Mouse (Mus musculus): Measurements from ENCODE around the gene Runx1. TPM values are rescaled to one million over a fixed set of nuclear protein-coding genes. Genes with fewer than 3 reads are reported as not detected.

Gene Runx1
- 0.59 and 0.71 TPM in 2 replicates for polyA plus RNA-seq (2015; fragmentation: Nextera tagmentation; extraction: Ambion mirVana)

DNA sequence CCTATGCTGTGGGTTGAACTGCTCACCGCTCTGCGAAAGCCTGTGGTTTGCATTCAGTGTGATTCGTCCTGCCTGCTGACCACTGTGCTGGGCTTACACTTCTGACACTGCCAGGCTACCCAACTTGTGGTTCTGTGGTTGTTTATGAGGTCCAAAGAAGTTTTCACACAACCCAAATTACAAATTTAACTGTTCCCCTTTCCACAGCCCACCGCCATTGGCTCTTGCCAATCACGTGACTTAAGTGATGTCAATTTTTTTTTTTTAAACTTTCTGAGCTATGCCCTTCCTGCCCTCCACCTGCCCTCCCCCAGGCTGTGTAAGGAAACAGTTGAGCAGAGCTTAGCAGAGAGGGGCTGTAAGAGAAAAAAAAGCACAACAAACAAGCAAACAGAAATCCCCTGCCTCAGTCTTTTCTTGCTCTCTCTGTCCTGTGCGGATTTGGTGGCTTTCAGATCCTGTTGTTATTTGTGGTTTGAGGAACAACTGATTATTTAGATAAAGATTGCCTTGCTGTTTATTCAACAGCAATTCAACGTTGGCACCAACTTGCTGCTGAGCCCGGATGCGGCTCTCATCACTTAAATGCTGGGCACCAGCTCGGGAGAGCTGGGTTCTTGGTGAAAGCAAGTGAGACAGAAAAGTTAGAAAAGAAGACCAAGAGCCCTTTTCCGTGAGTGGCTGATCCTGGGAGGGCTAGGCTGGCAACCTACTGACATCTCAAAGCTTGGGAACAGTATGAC is at the start of gene Runx1:
Gene Runx1, minus strand, starts transcription at position 242 of the 743 bp plus-strand sequence.
- no peaks in the 10 kb centered on the region for H3K9me3 ChIP-seq (replicated peaks; ENCODE audit: control insufficient read depth, low read length, poor library complexity, severe bottlenecking)
- WGBS, result 92% methylated on average over 11 of the region's 11 CpGs
- no peak for ATAC-seq

DNA sequence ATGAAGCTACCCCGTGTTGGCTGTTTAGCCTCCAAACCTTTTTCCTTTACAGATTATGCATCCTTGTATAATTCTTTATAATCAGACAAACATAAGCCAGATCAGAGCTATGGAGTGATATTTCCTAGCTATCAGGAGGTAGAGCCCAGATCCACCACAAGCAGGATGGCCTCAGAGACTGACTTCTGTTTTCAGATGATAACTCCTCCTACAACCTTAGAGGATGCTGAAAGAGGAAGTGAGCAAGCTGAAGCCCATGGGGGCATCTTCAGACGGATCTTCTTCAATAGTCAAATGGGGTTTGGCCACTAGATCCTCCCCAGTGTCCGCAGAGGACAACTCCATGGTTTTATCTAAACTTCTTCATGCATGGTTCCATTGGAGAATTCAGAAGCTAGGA is 48.1 kb upstream of the Runx1 start:
- Histone ChIP-seq H3K9ac (ENCODE audit: low read depth, low read length) (no peak overlapping the region), H3K36me3 (ENCODE audit: control insufficient read depth, insufficient read depth, low read length) (no peaks in the 10 kb centered on the region), H3K4me2 (ENCODE audit: low read length) (no peak overlapping the region), H3K9me3 (replicated peaks; ENCODE audit: control insufficient read depth, low read length, poor library complexity, severe bottlenecking) (no peaks in the 10 kb centered on the region), H3K4me3 (ENCODE audit: low read depth, low read length) (no peak overlapping the region), H3K27ac (ENCODE audit: low read length) (no peak overlapping the region), H3K27me3 (ENCODE audit: control insufficient read depth, insufficient read depth, low read depth, low read length) (no peaks in the 10 kb centered on the region), H3K4me1 (ENCODE audit: control insufficient read depth, insufficient read depth, low read length) (no peaks in the 10 kb centered on the region)
- no peak for ATAC-seq
- WGBS, result 91% methylated on average over 3 of the region's 3 CpGs

More for the DNA sequence above, at the start of gene Runx1:
- Histone ChIP-seq H3K9ac (ENCODE audit: low read depth, low read length) (no peak within 1 kb of the TSS), H3K4me3 (ENCODE audit: low read depth, low read length) (no peak within 1 kb of the TSS), H3K27me3 (ENCODE audit: control insufficient read depth, insufficient read depth, low read depth, low read length) (no peaks in the 10 kb centered on the region), H3K27ac (ENCODE audit: low read length) (no peak within 1 kb of the TSS), H3K4me2 (ENCODE audit: low read length) (no peak within 1 kb of the TSS), H3K4me1 (ENCODE audit: control insufficient read depth, insufficient read depth, low read length) (no peaks in the 10 kb centered on the region), H3K36me3 (ENCODE audit: control insufficient read depth, insufficient read depth, low read length) (no peaks in the 10 kb centered on the region)

DNA sequence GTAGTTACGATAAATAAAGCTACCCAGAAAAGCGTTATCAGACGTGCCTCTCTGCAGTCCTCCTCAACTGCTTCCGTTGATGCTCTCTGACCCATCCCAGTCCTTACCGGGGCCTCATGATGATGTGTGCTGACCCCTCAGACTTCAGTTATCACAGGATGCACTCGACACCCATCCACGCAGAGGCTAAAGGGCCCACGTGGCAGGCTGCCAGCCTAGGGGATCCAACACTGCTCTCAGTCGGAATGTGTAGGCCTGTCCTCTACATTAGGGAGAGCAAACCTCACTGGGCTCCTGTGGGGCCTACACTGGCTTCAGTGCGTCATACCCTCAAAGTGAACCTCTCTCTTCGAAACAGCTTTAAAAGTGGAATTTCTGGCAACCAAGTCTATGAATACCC is 45.8 kb upstream of the Runx1 start:
- H3K4me2 ChIP-seq (ENCODE audit: low read length), result no peak overlapping the region
- no peaks in the 10 kb centered on the region for H3K36me3 ChIP-seq (ENCODE audit: control insufficient read depth, insufficient read depth, low read length)
- WGBS, result 92% methylated on average over 11 of the region's 11 CpGs

DNA sequence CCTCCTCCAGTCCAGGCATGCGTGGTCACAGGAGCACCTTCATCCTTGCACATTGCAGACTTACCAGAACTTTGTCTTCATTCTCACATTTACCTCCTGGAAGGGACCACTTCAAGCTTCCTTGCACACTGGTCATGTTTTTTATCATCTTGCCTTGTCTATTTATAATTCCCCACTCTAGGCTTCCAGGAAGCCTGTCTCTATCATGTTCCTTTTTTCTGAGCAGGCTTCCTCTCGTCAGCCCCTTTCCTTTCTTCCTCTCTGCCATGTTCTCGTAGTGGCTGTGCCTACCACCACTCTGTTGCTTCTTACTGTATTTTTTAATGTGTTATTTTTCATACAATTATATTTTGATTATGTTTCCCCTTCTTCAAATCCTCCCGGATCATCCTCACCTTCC is 42.6 kb upstream of the Runx1 start:
- Histone ChIP-seq H3K9me3 (replicated peaks; ENCODE audit: control insufficient read depth, low read length, poor library complexity, severe bottlenecking) (no peaks in the 10 kb centered on the region), H3K27me3 (ENCODE audit: control insufficient read depth, insufficient read depth, low read depth, low read length) (no peaks in the 10 kb centered on the region), H3K36me3 (ENCODE audit: control insufficient read depth, insufficient read depth, low read length) (no peaks in the 10 kb centered on the region), H3K4me2 (ENCODE audit: low read length) (no peak overlapping the region), H3K27ac (ENCODE audit: low read length) (no peak overlapping the region), H3K4me3 (ENCODE audit: low read depth, low read length) (no peak overlapping the region), H3K9ac (ENCODE audit: low read depth, low read length) (no peak overlapping the region), H3K4me1 (ENCODE audit: control insufficient read depth, insufficient read depth, low read length) (no peaks in the 10 kb centered on the region)
- no peak for ATAC-seq
- WGBS, result 92% methylated on average over 4 of the region's 4 CpGs

More for the DNA sequence above, 45.8 kb upstream of the Runx1 start:
- no peak overlapping the region for H3K9ac ChIP-seq (ENCODE audit: low read depth, low read length)
- no peak for ATAC-seq
- H3K27ac ChIP-seq (ENCODE audit: low read length), result no peak overlapping the region
- no peak overlapping the region for H3K4me3 ChIP-seq (ENCODE audit: low read depth, low read length)
- no peaks in the 10 kb centered on the region for H3K4me1 ChIP-seq (ENCODE audit: control insufficient read depth, insufficient read depth, low read length)
- no peaks in the 10 kb centered on the region for H3K27me3 ChIP-seq (ENCODE audit: control insufficient read depth, insufficient read depth, low read depth, low read length)
- no peaks in the 10 kb centered on the region for H3K9me3 ChIP-seq (replicated peaks; ENCODE audit: control insufficient read depth, low read length, poor library complexity, severe bottlenecking)

DNA sequence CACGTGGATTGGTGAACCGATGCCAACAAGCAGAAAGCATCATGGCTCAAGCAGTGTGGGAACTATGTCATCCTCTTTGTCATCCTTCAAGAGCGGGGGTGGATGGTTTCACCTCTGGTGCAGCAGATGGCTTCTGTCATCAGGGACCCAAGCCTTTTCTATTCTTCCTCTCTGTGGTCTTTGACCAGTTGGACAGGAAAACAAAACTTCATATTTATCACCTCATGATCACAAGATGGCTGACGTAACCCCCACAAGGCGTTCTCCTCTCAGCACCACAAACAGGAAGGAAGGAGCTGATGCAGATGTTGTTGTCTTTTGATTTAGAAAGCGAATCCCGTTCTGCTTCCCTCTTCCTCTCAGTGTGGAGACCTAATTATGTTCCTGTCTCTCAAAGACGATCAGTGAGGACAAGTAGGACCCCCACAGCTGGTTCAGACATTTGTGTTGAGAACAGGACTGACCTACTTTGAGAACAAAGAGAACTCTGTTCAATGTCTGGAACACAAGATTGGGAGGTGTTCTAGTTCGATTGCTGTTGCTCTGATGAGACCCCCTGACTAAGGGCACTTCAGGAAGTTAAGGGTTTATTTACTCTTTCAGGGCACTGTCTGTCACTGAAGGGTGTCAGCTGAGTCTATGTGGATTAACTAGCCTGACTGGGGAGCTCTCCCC is 41.4 kb upstream of the Runx1 start:
- Histone ChIP-seq H3K9ac (ENCODE audit: low read depth, low read length) (no peak overlapping the region), H3K36me3 (ENCODE audit: control insufficient read depth, insufficient read depth, low read length) (no peaks in the 10 kb centered on the region), H3K27me3 (ENCODE audit: control insufficient read depth, insufficient read depth, low read depth, low read length) (no peaks in the 10 kb centered on the region), H3K4me3 (ENCODE audit: low read depth, low read length) (no peak overlapping the region), H3K27ac (ENCODE audit: low read length) (no peak overlapping the region), H3K9me3 (replicated peaks; ENCODE audit: control insufficient read depth, low read length, poor library complexity, severe bottlenecking) (no peaks in the 10 kb centered on the region), H3K4me1 (ENCODE audit: control insufficient read depth, insufficient read depth, low read length) (no peaks in the 10 kb centered on the region), H3K4me2 (ENCODE audit: low read length) (no peak overlapping the region)
- ATAC-seq, result no peak
- 79% methylated on average over 9 of the region's 9 CpGs for WGBS

DNA sequence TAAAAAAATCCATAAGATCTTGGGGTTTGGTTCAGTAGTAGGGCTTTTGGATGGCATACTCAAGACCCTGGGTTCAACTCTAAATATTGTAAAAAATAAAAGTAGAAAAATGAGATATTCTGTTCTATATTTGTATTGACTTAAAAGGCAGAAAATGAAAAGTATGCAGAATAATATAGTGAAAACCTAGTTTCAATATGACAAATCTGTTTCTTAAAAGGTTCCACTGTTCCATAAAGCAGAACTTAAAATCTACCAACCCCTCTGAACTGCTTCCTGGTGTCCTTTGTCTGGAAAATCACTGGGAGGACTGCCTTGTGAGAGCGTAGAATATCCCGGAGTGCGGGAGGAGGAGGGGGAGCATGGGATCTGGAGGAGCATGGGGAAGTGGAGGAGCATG is 39.4 kb upstream of the Runx1 start:
- no peak for ATAC-seq
- H3K4me2 ChIP-seq (ENCODE audit: low read length), result no peak overlapping the region
- no peaks in the 10 kb centered on the region for H3K27me3 ChIP-seq (ENCODE audit: control insufficient read depth, insufficient read depth, low read depth, low read length)
- no peak overlapping the region for H3K9ac ChIP-seq (ENCODE audit: low read depth, low read length)
- H3K4me3 ChIP-seq (ENCODE audit: low read depth, low read length), result no peak overlapping the region
- H3K4me1 ChIP-seq (ENCODE audit: control insufficient read depth, insufficient read depth, low read length), result no peaks in the 10 kb centered on the region
- H3K36me3 ChIP-seq (ENCODE audit: control insufficient read depth, insufficient read depth, low read length), result no peaks in the 10 kb centered on the region
- 93% methylated on average over 3 of the region's 3 CpGs for WGBS
- H3K27ac ChIP-seq (ENCODE audit: low read length), result no peak overlapping the region
- H3K9me3 ChIP-seq (replicated peaks; ENCODE audit: control insufficient read depth, low read length, poor library complexity, severe bottlenecking), result no peaks in the 10 kb centered on the region

DNA sequence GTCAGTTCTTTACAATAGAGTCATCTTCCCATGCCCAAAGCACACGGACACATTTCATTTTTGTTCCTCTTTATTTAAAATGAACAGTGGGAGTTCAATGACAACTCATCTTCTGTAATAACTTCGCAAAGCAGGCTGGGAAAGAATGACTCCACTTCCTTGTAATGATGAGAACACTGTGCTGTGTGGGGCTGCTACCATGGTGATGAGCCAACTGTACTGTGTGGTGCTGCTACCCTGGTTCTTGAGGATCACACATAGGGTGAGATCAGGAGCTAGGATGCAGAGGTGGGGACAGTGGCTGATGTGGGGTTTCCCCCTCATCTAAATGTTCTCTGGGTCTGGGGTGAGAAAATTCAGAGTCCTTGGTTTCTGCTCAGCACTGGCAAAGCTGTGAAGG is 38.2 kb upstream of the Runx1 start:
- H3K9me3 ChIP-seq (replicated peaks; ENCODE audit: control insufficient read depth, low read length, poor library complexity, severe bottlenecking), result no peaks in the 10 kb centered on the region
- no peaks in the 10 kb centered on the region for H3K27me3 ChIP-seq (ENCODE audit: control insufficient read depth, insufficient read depth, low read depth, low read length)
- no peak overlapping the region for H3K9ac ChIP-seq (ENCODE audit: low read depth, low read length)
- H3K4me2 ChIP-seq (ENCODE audit: low read length), result no peak overlapping the region
- no peak overlapping the region for H3K27ac ChIP-seq (ENCODE audit: low read length)
- no peak overlapping the region for H3K4me3 ChIP-seq (ENCODE audit: low read depth, low read length)
- 75% methylated on average over 2 of the region's 2 CpGs for WGBS
- H3K36me3 ChIP-seq (ENCODE audit: control insufficient read depth, insufficient read depth, low read length), result no peaks in the 10 kb centered on the region
- ATAC-seq, result no peak
- H3K4me1 ChIP-seq (ENCODE audit: control insufficient read depth, insufficient read depth, low read length), result no peaks in the 10 kb centered on the region

DNA sequence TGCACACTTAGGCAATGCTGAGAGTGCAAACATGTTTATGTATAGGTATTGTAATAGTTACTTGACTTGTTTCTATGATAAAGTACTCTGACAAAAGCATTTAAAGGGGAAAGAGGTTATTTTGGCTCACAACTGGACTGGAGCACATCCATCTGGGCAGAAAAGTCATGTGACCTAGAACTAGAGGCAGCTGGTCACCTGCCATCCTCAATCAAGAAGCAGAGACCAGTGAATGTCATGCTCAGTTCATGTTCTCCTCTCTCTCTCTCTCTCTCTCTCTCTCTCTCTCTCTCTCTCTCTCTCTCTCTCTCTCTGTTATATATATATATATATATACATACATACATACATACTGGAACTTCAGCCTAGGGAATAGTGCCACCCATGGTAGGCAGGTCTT is 37.2 kb upstream of the Runx1 start:
- H3K4me2 ChIP-seq (ENCODE audit: low read length), result no peak overlapping the region
- no peak overlapping the region for H3K27ac ChIP-seq (ENCODE audit: low read length)
- no peaks in the 10 kb centered on the region; the same call in 1 of the 2 replicates for H3K4me1 ChIP-seq (ENCODE audit: control insufficient read depth, insufficient read depth, low read length)
- no peak overlapping the region for H3K4me3 ChIP-seq (ENCODE audit: low read depth, low read length)
- no peak for ATAC-seq
- no peaks in the 10 kb centered on the region for H3K9me3 ChIP-seq (replicated peaks; ENCODE audit: control insufficient read depth, low read length, poor library complexity, severe bottlenecking)
- no peaks in the 10 kb centered on the region for H3K27me3 ChIP-seq (ENCODE audit: control insufficient read depth, insufficient read depth, low read depth, low read length)
- H3K36me3 ChIP-seq (ENCODE audit: control insufficient read depth, insufficient read depth, low read length), result no peaks in the 10 kb centered on the region
- H3K9ac ChIP-seq (ENCODE audit: low read depth, low read length), result no peak overlapping the region

DNA sequence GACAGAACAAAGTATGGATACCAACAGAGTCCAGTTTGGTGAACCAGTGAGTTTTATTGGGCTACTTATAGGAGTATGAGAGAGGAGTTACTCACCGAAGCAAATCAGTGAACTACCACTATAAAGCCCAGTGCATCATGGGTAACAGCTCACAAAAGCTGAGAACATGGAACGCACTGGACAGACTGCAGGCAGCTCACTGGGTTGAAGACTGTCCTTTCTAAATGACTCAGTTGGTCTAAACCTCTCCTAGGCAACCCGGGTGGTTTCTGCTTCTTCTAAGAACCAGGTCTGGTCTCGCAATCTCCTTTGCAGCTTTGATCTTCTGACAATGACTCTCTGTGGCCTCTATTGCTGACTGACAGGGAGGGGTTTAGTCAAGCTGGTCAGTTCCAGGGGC is 36.5 kb upstream of the Runx1 start:
- ATAC-seq, result no peak
- H3K4me3 ChIP-seq (ENCODE audit: low read depth, low read length), result no peak overlapping the region
- H3K36me3 ChIP-seq (ENCODE audit: control insufficient read depth, insufficient read depth, low read length), result no peaks in the 10 kb centered on the region
- H3K9me3 ChIP-seq (replicated peaks; ENCODE audit: control insufficient read depth, low read length, poor library complexity, severe bottlenecking), result no peaks in the 10 kb centered on the region
- H3K9ac ChIP-seq (ENCODE audit: low read depth, low read length), result no peak overlapping the region
- no peaks in the 10 kb centered on the region; the same call in 1 of the 2 replicates for H3K4me1 ChIP-seq (ENCODE audit: control insufficient read depth, insufficient read depth, low read length)
- H3K27me3 ChIP-seq (ENCODE audit: control insufficient read depth, insufficient read depth, low read depth, low read length), result no peaks in the 10 kb centered on the region
- 71% methylated on average over 4 of the region's 4 CpGs for WGBS
- H3K4me2 ChIP-seq (ENCODE audit: low read length), result no peak overlapping the region
- H3K27ac ChIP-seq (ENCODE audit: low read length), result no peak overlapping the region
